In genomic region chr11:96849681-96850467, GRCm38 (mm10) we compare ENCODE assay signal across 8 mouse cellular contexts. TPM values are rescaled to one million over a fixed set of nuclear protein-coding genes. Genes with fewer than 3 reads are reported as not detected.
DNase-seq lines count a peak whose midpoint lies in the region; ATAC-seq and TF ChIP-seq lines count a peak whose summit lies in the region.

Gene Copz2, plus strand, starts transcription at chr11:96849870.

- peak within 1 kb of the TSS; percentile 60 for H3K4me2 ChIP-seq in hindbrain, embryonic 14.5 days (replicated peaks)
- H3K4me2 ChIP-seq in liver, embryonic 12.5 days = peak within 1 kb of the TSS; percentile 82
- peak within 1 kb of the TSS; percentile 85 for H3K4me2 ChIP-seq in neural tube, embryonic 11.5 days (ENCODE audit: low read depth)

- H3K9me3 ChIP-seq in ES-Bruce4 (replicated peaks; ENCODE audit: control insufficient read depth, insufficient read depth, low read length, poor library complexity, severe bottlenecking) = no peaks in the 10 kb centered on the region
- H3K9me3 ChIP-seq in hindbrain, embryonic 14.5 days (ENCODE audit: control insufficient read depth, low read length) = no peaks in the 10 kb centered on the region
- no peaks in the 10 kb centered on the region for H3K9me3 ChIP-seq in liver, embryonic 12.5 days (replicated peaks)
- H3K9me3 ChIP-seq in neural tube, embryonic 11.5 days (ENCODE audit: control insufficient read depth, low read length) = no peaks in the 10 kb centered on the region

- H3K4me3 ChIP-seq in ES-Bruce4 (ENCODE audit: low read depth, low read length) = peak within 1 kb of the TSS; percentile 74
- H3K4me3 ChIP-seq in hindbrain, embryonic 14.5 days (replicated peaks; ENCODE audit: low read length) = peak within 1 kb of the TSS; percentile 38
- peak within 1 kb of the TSS; percentile 58 for H3K4me3 ChIP-seq in liver, embryonic 12.5 days
- peak within 1 kb of the TSS; percentile 49 for H3K4me3 ChIP-seq in neural tube, embryonic 11.5 days (ENCODE audit: low read depth, low read length)

- no peak within 1 kb of the TSS for H3K27ac ChIP-seq in ES-Bruce4 (ENCODE audit: insufficient read depth, low read length)
- H3K27ac ChIP-seq in hindbrain, embryonic 14.5 days = no peak within 1 kb of the TSS
- H3K27ac ChIP-seq in liver, embryonic 12.5 days = no peak within 1 kb of the TSS
- H3K27ac ChIP-seq in neural tube, embryonic 11.5 days (ENCODE audit: low read depth, low read length) = no peak within 1 kb of the TSS

- TF ChIP-seq EP300 in ES-Bruce4 (IDR thresholded peaks at IDR 0.05; ENCODE audit: insufficient read depth, low read depth, low read length) = no peak

- no peaks in the 10 kb centered on the region for H3K27me3 ChIP-seq in ES-Bruce4 (ENCODE audit: control insufficient read depth, insufficient read depth, low read length, poor library complexity, severe bottlenecking)
- H3K27me3 ChIP-seq in hindbrain, embryonic 14.5 days (ENCODE audit: control insufficient read depth, insufficient read depth, low read length) = peaks cover 11% of the 10 kb centered on the region
- peaks cover 41% of the 10 kb centered on the region for H3K27me3 ChIP-seq in liver, embryonic 12.5 days (replicated peaks)
- H3K27me3 ChIP-seq in neural tube, embryonic 11.5 days (ENCODE audit: control insufficient read depth, insufficient read depth, low read length) = no peaks in the 10 kb centered on the region

- no peaks in the 10 kb centered on the region for H3K36me3 ChIP-seq in ES-Bruce4 (ENCODE audit: control insufficient read depth, insufficient read depth, low read length, poor library complexity, severe bottlenecking)
- H3K36me3 ChIP-seq in hindbrain, embryonic 14.5 days (replicated peaks; ENCODE audit: control insufficient read depth, insufficient read depth) = no peaks in the 10 kb centered on the region
- H3K36me3 ChIP-seq in liver, embryonic 12.5 days = no peaks in the 10 kb centered on the region
- no peaks in the 10 kb centered on the region for H3K36me3 ChIP-seq in neural tube, embryonic 11.5 days (ENCODE audit: control insufficient read depth, insufficient read depth, low read length)

- under 1% methylated on average over 60 of the region's 60 CpGs for WGBS in hindbrain, embryonic 14.5 days
- 2% methylated on average over 60 of the region's 60 CpGs for WGBS in liver, embryonic 12.5 days (ENCODE audit: insufficient replicate concordance)
- 2% methylated on average over 59 of the region's 60 CpGs for WGBS in neural tube, embryonic 11.5 days

- DNase-seq in adrenal gland, postnatal 25 days = peak; percentile 80
- no peak for DNase-seq in gastrocnemius, adult 8-10 months (ENCODE audit: low spot score in 2 of 2)
- DNase-seq in hindbrain, embryonic 14.5 days (ENCODE audit: low spot score) = no peak
- peak; percentile 51 for DNase-seq in neural tube, embryonic 11.5 days (ENCODE audit: low spot score)
- DNase-seq in cerebellum, adult 11-12 months = no peak
- DNase-seq in cerebellum, adult 18-20 months = no peak

- no peak for TF ChIP-seq CTCF in ES-Bruce4 (IDR thresholded peaks at IDR 0.05; ENCODE audit: low read depth, low read length)

- TF ChIP-seq POLR2A in ES-Bruce4 (IDR thresholded peaks at IDR 0.05; ENCODE audit: insufficient read depth, low read length) = no peak

- no peak for ATAC-seq in hindbrain, embryonic 14.5 days (ENCODE audit: low FRiP score)
- ATAC-seq in liver, embryonic 12.5 days = peak; percentile 51; the same call in 1 of the 2 replicates
- no peak for ATAC-seq in neural tube, embryonic 11.5 days (ENCODE audit: insufficient read depth, low FRiP score, low TSS enrichment)

- peak within 1 kb of the TSS; percentile 53 for H3K9ac ChIP-seq in ES-Bruce4 (ENCODE audit: low read depth, poor library complexity, severe bottlenecking)
- peak within 1 kb of the TSS; percentile 42 for H3K9ac ChIP-seq in hindbrain, embryonic 14.5 days
- H3K9ac ChIP-seq in liver, embryonic 12.5 days = peak within 1 kb of the TSS; percentile 57
- peak within 1 kb of the TSS; percentile 57 for H3K9ac ChIP-seq in neural tube, embryonic 11.5 days (ENCODE audit: low read length)

- H3K4me1 ChIP-seq in ES-Bruce4 (ENCODE audit: control insufficient read depth, insufficient read depth, low read length) = no peaks in the 10 kb centered on the region
- H3K4me1 ChIP-seq in hindbrain, embryonic 14.5 days (replicated peaks; ENCODE audit: control insufficient read depth, insufficient read depth, low read length) = peaks cover 9% of the 10 kb centered on the region
- H3K4me1 ChIP-seq in liver, embryonic 12.5 days = peaks cover 12% of the 10 kb centered on the region
- H3K4me1 ChIP-seq in neural tube, embryonic 11.5 days (ENCODE audit: control insufficient read depth, insufficient read depth, low read length) = no peaks in the 10 kb centered on the region

RNA-seq across cellular contexts. Expression of gene Copz2, which starts in this region (rescaled TPM):
- polyA plus RNA-seq in ES-Bruce4 (2011; ENCODE audit: insufficient read depth, insufficient read length, low read depth, missing spikeins) = 23.9 and 26.2 TPM in 2 replicates
- total RNA-seq in adrenal gland, postnatal 25 days (2021) = 58.0 and 59.0 TPM in 2 replicates
- total RNA-seq in gastrocnemius, adult 8-10 months (2022) = 10 to 100 TPM; 22.9 to 30.1 (median 24.3) TPM
- 23.1 and 29.7 TPM in 2 replicates for polyA plus RNA-seq in hindbrain, embryonic 14.5 days (2014; fragmentation: Nextera tagmentation; extraction: Ambion mirVana)
- polyA plus RNA-seq in liver, embryonic 12.5 days (2016; fragmentation: Nextera tagmentation; extraction: Ambion mirVana) = 25.6 and 26.7 TPM in 2 replicates
- 44.8 and 46.5 TPM in 2 replicates for polyA plus RNA-seq in neural tube, embryonic 11.5 days (2014; fragmentation: Nextera tagmentation; extraction: Ambion mirVana)

Comparison
In these comparisons a context has a peak if more than half of its experiments do, and no peak if none do; other contexts are left out.
1. DNase-seq: peak in adrenal gland, postnatal 25 days (single experiment) and neural tube, embryonic 11.5 days (single experiment); none in gastrocnemius, adult 8-10 months (0 of 2), hindbrain, embryonic 14.5 days (single experiment), cerebellum, adult 11-12 months (single experiment) and cerebellum, adult 18-20 months (0 of 2).
2. Peak in every context shown above with its lines, with median percentiles within 50 percentile points of each other: H3K4me3 ChIP-seq, H3K9ac ChIP-seq and H3K4me2 ChIP-seq.